Mouse (Mus musculus) c-Kit-negative CD71-positive TER-119-positive erythroid progenitor cells, embryonic 14.5 days (primary cell): ENCODE measurements around the gene Ubap2.
A peak's percentile ranks its signal among the peaks of the same experiment; 100 is the strongest.

Experiments
- DNase-seq: peaks from one replicate; pipeline ENCODE4 v3.0.0-alpha.2; 2013; ENCODE audit warnings: low read depth, low spot score

The Ubap2 gene

GRCm38 (mm10) chr4:41274980-41275850 lies at the start of gene Ubap2:
Gene Ubap2 (minus strand): TSS chr4:41275144.
- peak; percentile 97 for DNase-seq

GRCm38 (mm10) chr4:41320971-41321370 lies 46.0 kb upstream of the Ubap2 start:
- DNase-seq = no peak

GRCm38 (mm10) chr4:41318267-41318666 lies 43.3 kb upstream of the Ubap2 start:
- no peak for DNase-seq

- no peak for DNase-seq
Observed at GRCm38 (mm10) chr4:41315173-41315572, 40.2 kb upstream of the Ubap2 start.

- DNase-seq = peak; percentile 77
Observed at GRCm38 (mm10) chr4:41314141-41315129, 39.5 kb upstream of the Ubap2 start, which contains the start of gene Dcaf12. Gene Dcaf12 (minus strand): TSS chr4:41314889.

- no peak for DNase-seq
Observed at GRCm38 (mm10) chr4:41313722-41314121, 38.8 kb upstream of the Ubap2 start.

GRCm38 (mm10) chr4:41310567-41311563 lies 35.9 kb upstream of the Ubap2 start:
- no peak for DNase-seq

- no peak for DNase-seq
Observed at GRCm38 (mm10) chr4:41307406-41307805, 32.5 kb upstream of the Ubap2 start.

GRCm38 (mm10) chr4:41304302-41304701 lies 29.4 kb upstream of the Ubap2 start:
- DNase-seq = no peak

GRCm38 (mm10) chr4:41303671-41304070 lies 28.7 kb upstream of the Ubap2 start:
- DNase-seq = no peak

GRCm38 (mm10) chr4:41298976-41299375 lies 24.0 kb upstream of the Ubap2 start:
- no peak for DNase-seq

- DNase-seq = no peak
Observed at GRCm38 (mm10) chr4:41295960-41296359, 21.0 kb upstream of the Ubap2 start.

- DNase-seq = no peak
Observed at GRCm38 (mm10) chr4:41295507-41295906, 20.6 kb upstream of the Ubap2 start.

GRCm38 (mm10) chr4:41293907-41294306 lies 19.0 kb upstream of the Ubap2 start:
- DNase-seq = no peak

- no peak for DNase-seq
Observed at GRCm38 (mm10) chr4:41289802-41290201, 14.9 kb upstream of the Ubap2 start.

- peak; percentile 42 for DNase-seq
Observed at GRCm38 (mm10) chr4:41286420-41286819, 11.5 kb upstream of the Ubap2 start.

GRCm38 (mm10) chr4:41284087-41284486 lies 9.1 kb upstream of the Ubap2 start:
- DNase-seq = no peak

- no peak for DNase-seq
Observed at GRCm38 (mm10) chr4:41275927-41276326, 983 bp upstream of the Ubap2 start.

- no peak for DNase-seq
Observed at GRCm38 (mm10) chr4:41274377-41274979, 466 bp downstream of the Ubap2 start.

- no peak for DNase-seq
Observed at GRCm38 (mm10) chr4:41268133-41268532, 6.8 kb downstream of the Ubap2 start.
